Mouse (Mus musculus) embryo, embryonic 11.5 days (tissue): ENCODE measurements at regions not wholly inside any gene's neighbourhood (a gene's known extent, or its start where the extent isn't known, plus 50 kb on each side); places are given as distances from the start of the nearest gene placed in this dataset.

Experiments used
- DNase-seq: peaks from one replicate; pipeline ENCODE4 v3.0.0-alpha.2; 2012; ENCODE audit warnings: low read depth, low spot score

DNA sequence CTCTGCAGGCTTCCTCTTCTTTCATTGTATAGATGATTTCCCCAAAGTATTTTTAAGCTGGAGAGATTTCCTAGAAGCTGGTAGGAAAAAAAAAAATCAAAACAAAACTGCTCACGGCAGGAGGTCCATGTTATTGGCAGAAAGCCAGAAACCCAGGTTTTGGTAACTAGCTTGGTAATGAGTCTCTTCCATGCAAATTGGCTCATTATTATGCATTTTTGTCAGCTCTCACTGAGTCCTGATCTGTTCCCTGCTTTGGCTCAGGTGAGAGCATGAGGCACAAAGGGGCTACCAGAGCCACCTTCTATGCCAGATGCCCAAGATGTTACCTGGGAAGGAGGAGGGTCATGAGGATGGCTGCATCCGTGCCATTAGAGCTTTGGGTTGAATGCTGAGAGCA, 146.3 kb upstream of the Vstm2b start:
- DNase-seq = no peak

DNA sequence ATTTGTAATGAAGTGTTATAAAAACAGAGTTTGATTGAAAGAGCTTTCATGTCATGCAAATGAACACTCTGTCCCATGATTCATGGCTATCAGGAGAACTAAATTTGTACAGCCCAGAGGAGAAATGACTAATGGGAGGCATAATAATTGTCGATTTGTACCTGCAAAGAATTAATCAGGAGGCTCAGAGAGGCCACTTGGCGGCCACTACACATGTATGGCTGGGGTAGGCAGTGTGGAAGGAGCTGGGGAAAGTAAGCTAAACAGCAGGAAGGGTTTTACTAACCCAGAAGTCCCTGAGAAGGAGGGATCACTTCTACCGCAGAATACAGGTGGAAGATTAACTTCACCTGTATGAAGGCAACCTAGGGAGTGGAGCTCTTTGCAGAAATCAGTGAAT, 145.9 kb upstream of the Vstm2b start:
- no peak for DNase-seq

DNA sequence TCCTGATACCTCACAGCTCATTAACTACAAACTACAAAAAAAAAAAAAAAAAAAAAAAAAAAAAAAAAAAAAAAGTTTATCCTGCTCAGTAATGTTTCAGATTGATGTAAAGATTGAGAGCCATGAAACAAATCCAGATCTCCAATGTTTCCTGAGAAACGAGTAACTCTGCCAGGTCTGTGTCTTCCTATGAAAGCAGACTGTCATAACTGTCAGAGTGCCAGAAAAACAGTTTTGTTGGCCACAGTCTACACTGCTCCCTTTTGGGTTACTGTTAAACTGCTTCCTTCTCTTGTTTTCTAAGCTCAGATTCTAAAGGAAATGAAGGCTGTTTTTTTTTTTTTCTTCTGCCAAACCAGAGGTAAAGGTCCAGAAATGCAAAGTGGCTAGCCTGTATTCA, 144.6 kb upstream of the Vstm2b start:
- no peak for DNase-seq

DNA sequence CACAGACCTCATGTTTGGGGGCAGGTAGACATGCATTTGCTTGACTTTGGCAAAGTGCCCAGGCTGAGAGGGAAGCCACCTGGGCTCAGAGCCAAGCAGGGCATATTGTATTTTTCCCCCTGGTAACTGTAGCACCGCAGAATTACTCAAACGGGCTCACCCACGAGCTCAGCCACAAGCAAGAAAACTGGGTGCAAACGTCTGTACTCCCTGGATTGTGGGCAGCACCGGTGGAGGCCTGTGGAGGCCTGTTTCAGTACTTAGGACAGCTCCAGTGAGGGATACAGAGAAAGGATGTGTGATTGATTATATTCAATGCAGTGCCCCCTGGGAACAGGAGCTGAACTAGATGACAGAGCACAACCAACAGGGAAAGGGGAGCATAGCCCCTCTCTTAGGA, 135.6 kb upstream of the Vstm2b start:
- DNase-seq = peak; percentile 36

DNA sequence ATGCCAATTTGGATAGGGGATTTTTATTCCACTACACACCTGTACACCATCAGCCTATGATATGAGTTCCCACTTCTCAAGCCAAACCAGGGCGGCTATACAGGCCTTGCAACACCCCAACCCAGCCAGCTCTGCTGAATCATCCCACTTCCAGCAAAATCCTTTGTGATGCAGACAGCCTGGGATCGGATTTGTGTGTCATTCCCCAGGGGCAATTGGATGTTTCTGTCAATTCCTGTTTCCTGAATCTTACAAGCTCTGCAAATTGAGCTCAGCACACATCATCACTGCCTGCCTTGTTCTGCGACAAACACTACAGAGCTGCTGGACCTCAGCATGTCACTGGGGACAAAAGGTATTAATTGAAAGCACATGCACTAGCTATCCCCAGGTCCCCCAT, 132.0 kb upstream of the Vstm2b start:
- no peak for DNase-seq

DNA sequence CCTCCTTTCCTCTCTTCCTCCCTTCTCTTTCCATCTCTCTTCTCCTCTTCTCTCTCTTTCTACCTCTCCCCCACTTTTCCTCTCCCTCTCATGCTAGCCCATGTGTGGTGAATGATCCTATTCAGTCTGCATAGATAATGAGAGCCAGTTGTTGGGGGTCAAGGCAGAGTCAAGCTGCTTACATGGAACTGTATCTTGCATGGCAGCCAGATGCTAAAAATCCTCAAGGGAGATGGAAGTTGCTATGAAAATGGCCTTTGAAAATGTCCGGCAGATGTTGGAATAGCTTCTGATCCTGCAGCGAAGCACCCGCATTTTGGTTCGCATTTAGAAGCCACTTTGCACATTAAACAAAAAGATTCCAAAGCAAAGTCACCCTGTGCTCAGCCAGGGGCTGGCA, 121.9 kb upstream of the Vstm2b start:
- peak; percentile 26 for DNase-seq

DNA sequence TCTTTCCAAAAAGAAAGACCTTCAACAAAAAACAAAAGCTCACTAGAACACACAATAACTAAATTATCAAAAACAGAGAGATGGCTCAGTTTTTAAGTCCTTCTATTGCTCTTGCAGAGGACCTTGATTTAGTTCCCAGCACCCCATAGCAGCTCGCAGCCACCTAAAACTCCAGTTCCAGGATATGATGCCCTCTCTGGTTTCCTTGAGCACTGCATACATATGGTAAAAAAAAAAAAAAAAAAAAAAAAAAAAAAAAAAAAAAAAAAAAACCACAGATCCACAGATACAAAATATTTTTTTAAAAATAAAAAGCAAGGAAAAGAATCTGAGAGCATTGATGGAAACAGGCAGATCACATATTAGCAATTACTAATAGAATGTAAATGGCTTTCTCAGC, 113.2 kb upstream of the Vstm2b start:
- DNase-seq = no peak

DNA sequence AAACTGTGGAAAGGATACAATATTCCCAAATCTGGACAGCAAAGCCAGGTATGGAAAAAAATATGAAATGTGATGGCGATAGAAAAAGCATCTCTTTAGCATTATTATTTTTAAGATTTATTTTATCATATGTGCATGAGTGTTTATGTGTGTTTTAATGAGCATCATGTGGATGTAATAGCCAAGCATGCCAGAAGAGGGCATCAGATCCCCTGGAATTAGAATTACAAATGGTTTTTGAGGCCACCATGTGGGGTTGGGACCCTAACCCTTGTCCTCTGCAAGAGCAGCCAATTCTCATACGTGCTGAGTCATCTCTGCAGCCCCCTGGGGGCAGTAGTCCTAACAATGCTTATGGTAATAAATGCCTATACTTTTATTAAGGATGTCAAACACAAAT, 111.4 kb upstream of the Vstm2b start:
- no peak for DNase-seq

DNA sequence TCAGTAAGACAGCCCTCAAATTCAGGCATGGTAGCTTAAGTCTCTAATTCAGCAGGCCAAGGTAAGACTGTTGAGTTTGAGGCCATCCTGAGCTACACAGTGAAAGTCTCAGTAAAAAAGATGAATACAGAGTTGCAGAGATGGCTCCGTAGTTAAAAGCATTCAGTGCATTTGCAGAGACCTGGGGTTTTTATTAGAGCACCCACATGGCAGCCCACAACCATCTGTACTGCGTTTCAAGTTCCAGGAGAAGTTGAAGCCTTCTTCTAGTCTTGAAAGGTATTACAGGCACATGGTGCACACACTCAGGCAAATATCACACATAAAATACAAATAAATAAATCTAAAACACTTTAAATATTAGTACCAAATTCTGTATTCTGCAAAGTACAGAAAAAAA, 109.6 kb upstream of the Vstm2b start:
- DNase-seq = no peak

DNA sequence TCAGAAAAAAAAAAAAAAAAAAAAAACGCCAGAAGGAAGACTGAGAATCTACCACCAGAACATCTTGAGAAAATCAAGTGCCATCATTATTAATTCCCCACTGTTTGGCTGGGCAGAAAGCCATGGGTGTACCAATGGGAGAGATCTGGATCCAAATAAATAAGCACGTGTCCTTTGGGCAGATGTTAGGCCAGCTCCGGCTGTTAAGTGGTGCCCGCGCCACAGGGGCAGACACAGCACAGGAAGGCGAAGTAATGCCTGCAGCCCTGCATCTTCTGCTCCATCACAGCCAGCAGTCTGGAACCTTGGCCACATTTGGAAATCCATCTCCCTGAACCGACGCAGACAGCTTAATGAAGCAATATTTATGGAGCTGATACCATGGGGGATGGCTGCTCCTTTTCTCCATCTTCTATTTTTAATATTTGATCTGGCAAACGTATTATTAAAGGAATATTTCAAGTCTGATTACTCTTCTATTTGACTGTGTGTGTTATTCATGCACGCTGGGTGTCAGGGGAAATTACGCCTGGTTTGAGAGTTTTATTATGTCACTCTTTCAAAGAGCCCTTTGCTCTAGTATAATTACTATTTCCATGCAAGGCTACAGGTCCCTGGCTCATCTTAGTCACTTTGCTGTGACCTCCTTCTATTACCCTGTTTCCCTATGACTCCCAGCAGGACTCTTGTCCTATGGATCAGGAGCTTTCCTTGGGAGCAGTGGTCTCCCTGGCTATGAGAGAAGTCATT, 103.5 kb upstream of the Vstm2b start:
- DNase-seq = no peak

DNA sequence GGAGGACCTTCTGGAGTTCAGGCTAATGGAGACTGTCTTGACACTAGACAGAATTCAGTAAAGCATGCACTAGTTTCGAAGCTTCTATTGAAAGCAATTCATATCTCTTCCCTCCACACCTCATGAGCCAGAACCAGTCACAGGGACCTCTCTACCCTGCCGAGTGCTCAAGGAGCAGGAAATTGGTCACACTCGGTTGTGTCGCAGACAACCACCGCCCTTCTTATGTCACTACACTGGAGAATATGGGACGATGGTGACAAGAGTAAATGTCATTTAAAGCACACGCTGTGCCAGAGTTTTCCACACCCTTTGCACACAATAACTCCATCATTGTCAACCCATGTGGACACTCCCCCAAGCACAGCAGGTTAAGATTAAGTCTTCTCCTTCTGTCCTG, 98.3 kb upstream of the Vstm2b start:
- DNase-seq = no peak

DNA sequence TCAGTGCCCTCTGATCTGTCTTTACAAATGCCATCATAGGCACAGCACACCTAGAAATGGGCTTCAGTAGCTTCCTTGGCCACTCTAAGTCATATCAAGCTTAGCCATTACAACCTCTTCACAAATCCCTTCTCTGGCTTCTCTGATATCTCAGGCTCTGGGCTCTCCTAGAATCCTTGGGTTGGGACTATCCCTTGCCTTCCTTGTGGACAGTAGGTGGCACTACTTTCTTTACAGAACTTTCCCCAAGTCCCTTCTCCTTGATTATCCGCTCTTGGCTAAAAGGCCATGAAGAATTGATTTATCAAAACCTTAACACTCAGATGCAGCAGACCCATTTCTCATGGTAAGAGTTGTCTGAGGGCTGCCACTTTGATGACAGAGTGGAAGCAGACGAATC, 96.8 kb upstream of the Vstm2b start:
- DNase-seq = no peak

DNA sequence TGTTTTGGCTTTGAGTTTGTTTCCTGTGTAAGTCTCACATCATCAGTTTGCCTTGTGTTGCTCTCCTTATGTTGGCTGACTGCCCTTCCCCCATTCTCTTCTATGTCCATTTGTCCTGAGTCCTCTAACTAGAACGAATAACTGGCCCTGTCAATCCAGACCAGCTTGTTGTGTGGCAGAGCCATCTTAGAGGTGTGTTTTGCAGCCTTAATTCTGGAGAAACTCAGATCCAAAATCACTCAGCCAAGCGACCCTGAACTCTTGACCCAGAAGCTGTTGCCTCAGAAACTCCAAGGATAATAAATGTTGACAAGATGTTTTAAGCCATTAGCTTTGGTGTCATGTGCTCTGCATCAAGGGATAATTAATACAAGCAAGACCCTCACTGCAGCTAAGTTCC, 92.9 kb upstream of the Vstm2b start:
- no peak for DNase-seq

DNA sequence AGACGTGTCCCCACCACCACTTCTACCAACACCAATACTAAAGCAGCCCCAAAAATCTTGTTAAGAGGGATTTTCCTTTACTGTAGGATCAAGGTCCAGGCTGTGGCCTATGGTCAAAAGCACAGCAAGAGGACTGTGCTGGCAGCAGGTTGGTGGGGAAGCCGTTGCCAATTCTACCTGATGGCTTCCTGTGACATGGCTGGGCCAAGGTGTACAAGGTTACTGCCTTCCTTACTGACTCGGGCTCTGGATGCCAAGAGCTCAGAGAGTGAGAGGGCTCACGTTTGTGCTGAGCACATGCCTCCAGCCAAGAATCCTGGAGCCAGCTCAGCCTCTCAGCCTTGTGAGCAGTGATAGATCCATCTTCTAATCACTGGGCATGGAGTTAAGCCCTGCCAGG, 92.3 kb upstream of the Vstm2b start:
- no peak for DNase-seq

DNA sequence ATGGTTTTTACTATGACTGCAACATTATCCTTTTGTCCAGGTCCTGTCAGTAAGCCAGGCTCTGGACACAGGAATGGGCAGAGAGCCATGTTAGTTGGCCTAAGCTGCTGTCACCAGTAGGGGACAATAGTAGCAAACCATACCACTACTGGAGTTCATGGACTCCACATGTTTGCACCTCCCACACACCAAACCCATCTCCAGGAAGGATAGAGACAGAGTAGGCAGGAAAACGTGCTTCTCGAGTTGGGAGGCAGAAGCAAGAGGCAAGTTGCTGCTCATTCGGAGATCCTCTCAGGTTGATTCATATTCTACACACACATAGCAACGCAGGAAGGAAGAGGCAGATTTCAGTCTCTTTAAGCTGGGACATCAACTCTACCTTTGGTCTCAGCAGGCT, 85.2 kb upstream of the Vstm2b start:
- no peak for DNase-seq

DNA sequence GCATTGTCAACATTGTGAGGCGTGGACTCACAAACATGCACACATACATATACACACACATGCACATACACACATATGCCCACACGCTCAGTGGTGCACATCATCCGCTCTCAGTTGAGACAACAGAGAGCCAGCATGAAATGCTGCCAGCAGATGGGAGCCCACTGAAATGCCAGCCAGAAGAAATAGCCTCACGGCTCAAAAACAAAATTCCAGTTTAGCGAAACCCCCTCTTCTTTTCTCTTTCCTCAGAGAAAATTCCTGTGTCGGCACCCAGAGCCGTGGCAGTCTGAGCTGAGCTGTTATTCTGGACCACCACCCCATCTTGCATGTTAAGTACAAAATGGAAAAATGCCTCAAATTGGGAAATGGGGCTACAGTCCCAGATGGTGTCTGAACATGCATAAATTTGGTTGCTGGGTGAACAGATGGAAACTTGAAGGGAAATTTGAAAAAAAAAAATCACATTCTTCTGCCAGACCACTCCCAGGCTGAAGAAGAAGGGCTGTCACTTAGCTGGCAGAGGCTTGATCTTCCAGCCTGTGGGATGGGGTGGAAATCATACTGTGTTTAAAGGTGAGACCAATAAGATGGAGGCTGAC, 72.9 kb upstream of the Vstm2b start:
- DNase-seq = no peak

DNA sequence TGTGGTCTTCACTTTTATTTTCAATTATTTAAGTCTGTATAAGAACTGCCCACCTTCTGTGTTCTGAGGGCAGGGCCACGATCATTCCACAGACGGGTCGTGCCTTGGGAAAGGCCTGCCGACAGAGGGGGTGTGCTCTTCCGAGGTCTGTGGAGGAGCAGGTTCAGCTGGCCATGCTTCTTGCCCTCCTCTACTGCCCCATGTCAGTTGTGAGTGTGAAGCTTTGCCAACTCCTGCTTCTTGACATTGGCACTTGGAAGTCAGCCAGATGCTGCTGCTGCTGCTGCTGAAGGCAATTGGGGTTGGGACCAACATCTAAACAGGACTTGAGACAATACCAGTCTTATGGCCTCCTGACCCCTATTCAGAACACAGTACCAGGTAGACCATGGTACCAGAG, 68.6 kb upstream of the Vstm2b start:
- no peak for DNase-seq

DNA sequence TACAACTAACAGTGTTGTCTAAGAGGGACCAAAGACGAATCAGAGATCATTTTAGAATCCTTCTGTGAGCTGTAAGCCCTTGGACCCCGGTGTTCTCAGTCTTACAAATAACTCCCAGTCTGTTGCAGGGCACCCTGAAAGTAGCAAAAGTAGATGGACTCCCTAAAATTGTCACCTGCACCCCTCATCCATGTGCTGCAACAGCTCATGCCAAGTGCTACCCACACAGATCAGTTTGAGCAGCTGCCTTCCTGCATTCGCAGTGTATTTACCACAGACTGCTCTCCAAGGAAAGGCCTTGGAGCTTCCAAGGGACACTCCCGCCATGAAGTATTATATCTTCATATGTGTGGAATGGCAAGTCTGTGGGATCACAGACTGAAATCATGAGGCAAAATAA, 66.5 kb upstream of the Vstm2b start:
- no peak for DNase-seq

DNA sequence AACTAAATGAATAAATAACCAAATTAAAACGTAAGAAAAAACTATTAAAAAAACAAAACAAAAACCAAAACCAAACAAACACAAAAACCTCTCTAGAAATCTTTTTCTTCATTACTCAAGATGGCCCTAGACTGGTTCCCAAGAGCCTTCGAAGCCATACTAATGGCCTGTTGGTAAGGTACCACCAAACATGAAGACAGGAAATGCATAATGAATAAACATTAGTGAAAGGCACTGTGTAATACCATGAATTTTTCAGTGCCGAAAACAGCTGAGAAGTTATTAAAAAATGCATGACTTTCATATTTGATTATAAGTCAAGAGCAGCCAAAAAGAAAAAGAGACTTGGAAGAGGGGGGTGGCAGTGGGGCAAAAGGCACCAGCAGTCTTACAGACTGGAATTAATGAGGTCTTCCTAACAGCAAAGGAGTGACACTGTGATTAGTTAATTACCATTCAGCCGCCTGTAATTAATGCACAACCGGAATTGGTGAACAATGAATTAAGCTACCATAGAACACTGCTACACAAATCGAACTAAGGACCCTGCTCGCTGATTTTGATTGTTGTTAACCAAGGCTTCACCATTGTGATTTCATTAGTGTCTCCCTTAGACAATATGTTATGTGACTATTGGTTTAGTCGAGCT, 55.7 kb upstream of the Vstm2b start:
- DNase-seq = no peak

DNA sequence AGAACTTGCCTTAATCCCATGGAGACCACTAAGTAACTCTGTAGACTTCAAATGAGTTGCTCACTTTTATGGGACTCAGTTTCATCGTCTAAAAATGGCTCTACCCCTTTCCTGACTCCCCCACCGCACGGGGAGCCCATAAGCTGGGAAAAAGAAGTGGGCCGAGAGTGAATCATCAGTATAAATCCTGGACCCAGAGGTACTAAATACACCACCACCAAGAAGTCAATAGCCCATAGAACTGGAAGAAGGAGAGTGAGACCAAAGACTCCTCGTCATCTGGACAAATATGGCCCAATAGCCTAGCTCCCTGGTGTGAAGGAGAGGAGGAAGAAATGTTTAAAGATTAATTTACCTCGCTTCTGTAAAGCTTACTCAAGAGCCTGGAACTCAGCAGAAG, 51.6 kb upstream of the Vstm2b start:
- no peak for DNase-seq
